Mouse (Mus musculus) lung, postnatal 10 days (tissue): ENCODE data around the gene Mamld1.

Source experiments
- DNase-seq: peaks from one replicate; pipeline ENCODE4 v3.0.0; 2021

The Mamld1 gene

GRCm38 (mm10) chrX:71141390-71141789 is 91.3 kb downstream of the Mamld1 start:
- no peak for DNase-seq

- peak; percentile 43 for DNase-seq
Measured at GRCm38 (mm10) chrX:71149441-71150050, 99.5 kb downstream of the Mamld1 start.

GRCm38 (mm10) chrX:71150551-71151001 is 100.5 kb downstream of the Mamld1 start:
- peak; percentile 59 for DNase-seq

- DNase-seq, result no peak
Measured at GRCm38 (mm10) chrX:71181526-71181925, 131.5 kb downstream of the Mamld1 start.

GRCm38 (mm10) chrX:71183671-71184070 is 133.6 kb downstream of the Mamld1 start:
- peak; percentile 9 for DNase-seq

- DNase-seq, result no peak
Measured at GRCm38 (mm10) chrX:71186396-71186795, 136.3 kb downstream of the Mamld1 start.

GRCm38 (mm10) chrX:71204776-71205175 is 154.7 kb downstream of the Mamld1 start:
- no peak for DNase-seq
